Mouse (Mus musculus): ENCODE data around the gene Eefsec. TPM values are rescaled to one million over a fixed set of nuclear protein-coding genes. Genes with fewer than 3 reads are reported as not detected.

Gene Eefsec
- polyA plus RNA-seq, 1 experiment from 2014 or later, result 42.3 TPM

GRCm38 (mm10) chr6:88319735-88320134, 126.6 kb downstream of the Eefsec start:
- Histone ChIP-seq H3K4me2 (replicated peaks) (no peak overlapping the region), H3K9ac (no peak overlapping the region), H3K4me3 (no peak overlapping the region), H3K36me3 (no peaks in the 10 kb centered on the region), H3K27me3 (no peaks in the 10 kb centered on the region), H3K4me1 (peaks cover 21% of the 10 kb centered on the region), H3K27ac (no peak overlapping the region), H3K9me3 (no peaks in the 10 kb centered on the region)
- ATAC-seq (ENCODE audit: low FRiP score, low read depth), result no peak
- 78% methylated on average over 1 of the region's 1 CpGs for WGBS

GRCm38 (mm10) chr6:88315295-88315694, 131.0 kb downstream of the Eefsec start:
- peaks cover 8% of the 10 kb centered on the region for H3K4me1 ChIP-seq
- no peak for ATAC-seq (ENCODE audit: low FRiP score, low read depth)
- no peak overlapping the region for H3K4me3 ChIP-seq
- H3K27me3 ChIP-seq, result no peaks in the 10 kb centered on the region
- no peak overlapping the region for H3K4me2 ChIP-seq (replicated peaks)
- H3K9me3 ChIP-seq, result no peaks in the 10 kb centered on the region
- no peak overlapping the region for H3K9ac ChIP-seq
- H3K27ac ChIP-seq, result no peak overlapping the region
- peaks cover 4% of the 10 kb centered on the region for H3K36me3 ChIP-seq
- 51% methylated on average over 2 of the region's 2 CpGs for WGBS

GRCm38 (mm10) chr6:88313937-88314336, 132.4 kb downstream of the Eefsec start:
- WGBS, result 40% methylated on average over 9 of the region's 9 CpGs
- no peak overlapping the region for H3K27ac ChIP-seq
- peaks cover 4% of the 10 kb centered on the region for H3K36me3 ChIP-seq
- no peak overlapping the region for H3K9ac ChIP-seq
- no peak overlapping the region for H3K4me2 ChIP-seq (replicated peaks)
- no peaks in the 10 kb centered on the region for H3K27me3 ChIP-seq
- H3K4me3 ChIP-seq, result no peak overlapping the region
- H3K4me1 ChIP-seq, result peaks cover 5% of the 10 kb centered on the region; the same call in 1 of the 2 replicates
- H3K9me3 ChIP-seq, result no peaks in the 10 kb centered on the region
- no peak for ATAC-seq (ENCODE audit: low FRiP score, low read depth)

GRCm38 (mm10) chr6:88311593-88311992, 134.7 kb downstream of the Eefsec start:
- no peak for ATAC-seq (ENCODE audit: low FRiP score, low read depth)
- Histone ChIP-seq H3K27me3 (no peaks in the 10 kb centered on the region), H3K36me3 (peaks cover 4% of the 10 kb centered on the region), H3K27ac (no peak overlapping the region), H3K9ac (no peak overlapping the region), H3K4me2 (replicated peaks) (no peak overlapping the region), H3K4me1 (peaks cover 5% of the 10 kb centered on the region; the same call in 1 of the 2 replicates), H3K9me3 (no peaks in the 10 kb centered on the region), H3K4me3 (no peak overlapping the region)
- WGBS, result 81% methylated on average over 10 of the region's 10 CpGs

- Histone ChIP-seq H3K9ac (no peak overlapping the region), H3K27me3 (no peaks in the 10 kb centered on the region), H3K36me3 (peaks cover 1% of the 10 kb centered on the region), H3K4me2 (replicated peaks) (no peak overlapping the region), H3K4me1 (no peaks in the 10 kb centered on the region), H3K27ac (no peak overlapping the region), H3K4me3 (no peak overlapping the region), H3K9me3 (no peaks in the 10 kb centered on the region)
- ATAC-seq (ENCODE audit: low FRiP score, low read depth), result no peak
- 80% methylated on average over 4 of the region's 4 CpGs for WGBS
These were observed 140.1 kb downstream of the Eefsec start for GRCm38 (mm10) chr6:88306100-88306746.

GRCm38 (mm10) chr6:88301234-88301633, 145.1 kb downstream of the Eefsec start:
- Histone ChIP-seq H3K36me3 (peaks cover 16% of the 10 kb centered on the region), H3K9me3 (no peaks in the 10 kb centered on the region), H3K27me3 (no peaks in the 10 kb centered on the region), H3K9ac (no peak overlapping the region), H3K27ac (no peak overlapping the region), H3K4me1 (no peaks in the 10 kb centered on the region), H3K4me2 (replicated peaks) (no peak overlapping the region), H3K4me3 (no peak overlapping the region)
- no peak for ATAC-seq (ENCODE audit: low FRiP score, low read depth)
- WGBS, result 63% methylated on average over 7 of the region's 7 CpGs

GRCm38 (mm10) chr6:88299491-88299890, 146.8 kb downstream of the Eefsec start:
- H3K9me3 ChIP-seq, result no peaks in the 10 kb centered on the region
- no peak overlapping the region for H3K4me3 ChIP-seq
- H3K27ac ChIP-seq, result no peak overlapping the region
- H3K4me2 ChIP-seq (replicated peaks), result no peak overlapping the region
- peaks cover 21% of the 10 kb centered on the region for H3K36me3 ChIP-seq
- H3K27me3 ChIP-seq, result no peaks in the 10 kb centered on the region
- no peak for ATAC-seq (ENCODE audit: low FRiP score, low read depth)
- no peaks in the 10 kb centered on the region for H3K4me1 ChIP-seq
- 38% methylated on average over 2 of the region's 2 CpGs for WGBS
- no peak overlapping the region for H3K9ac ChIP-seq

- 61% methylated on average over 4 of the region's 4 CpGs for WGBS
- no peak overlapping the region for H3K9ac ChIP-seq
- H3K9me3 ChIP-seq, result no peaks in the 10 kb centered on the region
- H3K36me3 ChIP-seq, result peaks cover 20% of the 10 kb centered on the region
- no peaks in the 10 kb centered on the region for H3K4me1 ChIP-seq
- no peak overlapping the region for H3K4me2 ChIP-seq (replicated peaks)
- ATAC-seq (ENCODE audit: low FRiP score, low read depth), result no peak
- H3K4me3 ChIP-seq, result no peak overlapping the region
- H3K27me3 ChIP-seq, result no peaks in the 10 kb centered on the region
- H3K27ac ChIP-seq, result no peak overlapping the region
These were observed 153.9 kb downstream of the Eefsec start for GRCm38 (mm10) chr6:88292274-88292909.

- no peak overlapping the region for H3K27ac ChIP-seq
- H3K4me1 ChIP-seq, result no peaks in the 10 kb centered on the region
- no peak overlapping the region for H3K4me3 ChIP-seq
- H3K27me3 ChIP-seq, result no peaks in the 10 kb centered on the region
- no peak overlapping the region for H3K9ac ChIP-seq
- 86% methylated on average over 6 of the region's 6 CpGs for WGBS
- H3K9me3 ChIP-seq, result no peaks in the 10 kb centered on the region
- H3K36me3 ChIP-seq, result peaks cover 9% of the 10 kb centered on the region
- ATAC-seq (ENCODE audit: low FRiP score, low read depth), result no peak
- H3K4me2 ChIP-seq (replicated peaks), result no peak overlapping the region
These were observed 156.1 kb downstream of the Eefsec start for GRCm38 (mm10) chr6:88290129-88290766.

GRCm38 (mm10) chr6:88278141-88278540, 168.2 kb downstream of the Eefsec start:
- no peak for ATAC-seq (ENCODE audit: low FRiP score, low read depth)
- Histone ChIP-seq H3K27me3 (0 out of 2 replicates have a peak, but pooled peaks cover 2% of the 10 kb centered on the region), H3K4me1 (no peaks in the 10 kb centered on the region), H3K27ac (no peak overlapping the region), H3K9me3 (no peaks in the 10 kb centered on the region), H3K9ac (no peak overlapping the region), H3K36me3 (peaks cover 18% of the 10 kb centered on the region; the same call in 1 of the 2 replicates), H3K4me2 (replicated peaks) (no peak overlapping the region), H3K4me3 (no peak overlapping the region)
- 83% methylated on average over 2 of the region's 2 CpGs for WGBS

- WGBS, result 91% methylated on average over 4 of the region's 4 CpGs
These were observed 169.1 kb downstream of the Eefsec start for GRCm38 (mm10) chr6:88277242-88277641.

GRCm38 (mm10) chr6:88276221-88276620, 170.1 kb downstream of the Eefsec start:
- Histone ChIP-seq H3K36me3 (peaks cover 16% of the 10 kb centered on the region; the same call in 1 of the 2 replicates), H3K4me2 (replicated peaks) (no peak overlapping the region), H3K4me1 (peaks cover 13% of the 10 kb centered on the region), H3K27me3 (0 out of 2 replicates have a peak, but pooled peaks cover 4% of the 10 kb centered on the region), H3K9ac (no peak overlapping the region), H3K27ac (no peak overlapping the region), H3K9me3 (no peaks in the 10 kb centered on the region), H3K4me3 (no peak overlapping the region)
- ATAC-seq (ENCODE audit: low FRiP score, low read depth), result no peak
- 77% methylated on average over 4 of the region's 4 CpGs for WGBS

More at GRCm38 (mm10) chr6:88277242-88277641, 169.1 kb downstream of the Eefsec start:
- H3K4me2 ChIP-seq (replicated peaks), result no peak overlapping the region
- H3K4me3 ChIP-seq, result no peak overlapping the region
- no peak overlapping the region for H3K27ac ChIP-seq
- H3K9me3 ChIP-seq, result no peaks in the 10 kb centered on the region
- H3K27me3 ChIP-seq, result 0 out of 2 replicates have a peak, but pooled peaks cover 4% of the 10 kb centered on the region
- ATAC-seq (ENCODE audit: low FRiP score, low read depth), result no peak
- H3K9ac ChIP-seq, result no peak overlapping the region
- H3K36me3 ChIP-seq, result peaks cover 18% of the 10 kb centered on the region; the same call in 1 of the 2 replicates
- peaks cover 4% of the 10 kb centered on the region for H3K4me1 ChIP-seq
